Mouse (Mus musculus) stomach, postnatal 0 days (tissue): ENCODE data around the gene Abcd4. TPM values are rescaled to one million over a fixed set of nuclear protein-coding genes. Genes with fewer than 3 reads are reported as not detected.
A peak's percentile ranks its signal among the peaks of the same experiment; 100 is the strongest.

Source experiments
- ATAC-seq: fragments of 200-750 bp; cut with Nextera tagmentation; 2 replicates; pipeline ENCODE4 v1.8.0; 2017; ENCODE audit not compliant: low FRiP score, low TSS enrichment
- DNase-seq: peaks from one replicate; pipeline ENCODE4 v3.0.0-alpha.2; 2016; ENCODE audit warnings: low spot score
- H3K27ac ChIP-seq: fragments of 300-500 bp; sonication (generic); replicated peaks from 2 replicates; pipeline ENCODE4 v1.5.1; 2014; ENCODE audit warnings: mild to moderate bottlenecking, control low read depth
- H3K27me3 ChIP-seq: fragments of 300-500 bp; sonication (generic); 2 replicates; pipeline ENCODE4 v1.6.1; 2014; ENCODE audit warnings: low read length; ENCODE audit not compliant: control insufficient read depth, insufficient read depth
- H3K36me3 ChIP-seq: fragments of 300-500 bp; sonication (generic); 2 replicates; pipeline ENCODE4 v1.6.1; 2014; ENCODE audit warnings: low read length, mixed read lengths; ENCODE audit not compliant: control insufficient read depth, insufficient read depth
- H3K4me1 ChIP-seq: fragments of 300-500 bp; sonication (generic); replicated peaks from 2 replicates; pipeline ENCODE4 v1.6.1; 2014; ENCODE audit warnings: antibody characterized with exemption; ENCODE audit not compliant: control insufficient read depth, insufficient read depth
- H3K4me2 ChIP-seq: fragments of 300-500 bp; sonication (generic); replicated peaks from 2 replicates; pipeline ENCODE4 v1.6.1; 2014; ENCODE audit warnings: low read depth, mild to moderate bottlenecking, control low read depth, moderate library complexity
- H3K4me3 ChIP-seq: fragments of 300-500 bp; sonication (generic); 2 replicates; pipeline ENCODE4 v1.5.1; 2014; ENCODE audit warnings: low read depth, low read length, control low read depth
- H3K9ac ChIP-seq: fragments of 300-500 bp; sonication (generic); 2 replicates; pipeline ENCODE4 v1.6.1; 2014; ENCODE audit warnings: mild to moderate bottlenecking, low read length, control low read depth, mixed read lengths
- H3K9me3 ChIP-seq: fragments of 300-500 bp; sonication (generic); 2 replicates; pipeline ENCODE4 v1.6.1; 2016; ENCODE audit warnings: low read length; ENCODE audit not compliant: control insufficient read depth
- CTCF ChIP-seq: IDR thresholded peaks from 2 replicates; pipeline ENCODE4 v1.5.1; 2016; ENCODE audit warnings: antibody characterized with exemption, low read depth, mild to moderate bottlenecking, moderate library complexity
- EP300 ChIP-seq: optimal IDR thresholded peaks from 2 replicates; pipeline ENCODE3; 2016; ENCODE audit warnings: antibody characterized with exemption
- WGBS: fragments of 180-500 bp; shearing (Covaris S2); extraction: QIAGEN DNeasy Blood & Tissue Kit; methylation state at CpG from one replicate; pipeline ENCODE4 v1.1.7; 2014; 5-methylcytosine and 5-hydroxymethylcytosine counted together
- polyA plus RNA-seq: library from polyadenylated mRNA; unstranded; fragments of >200 nt; fragmentation: Nextera tagmentation; extraction: Ambion mirVana; gene quantifications from 2 replicates; pipeline ENCODE4 v1.2.1, GENCODE M21; 2015

The Abcd4 gene
- polyA plus RNA-seq, 1 experiment from 2014 or later = 6.0 TPM

DNA sequence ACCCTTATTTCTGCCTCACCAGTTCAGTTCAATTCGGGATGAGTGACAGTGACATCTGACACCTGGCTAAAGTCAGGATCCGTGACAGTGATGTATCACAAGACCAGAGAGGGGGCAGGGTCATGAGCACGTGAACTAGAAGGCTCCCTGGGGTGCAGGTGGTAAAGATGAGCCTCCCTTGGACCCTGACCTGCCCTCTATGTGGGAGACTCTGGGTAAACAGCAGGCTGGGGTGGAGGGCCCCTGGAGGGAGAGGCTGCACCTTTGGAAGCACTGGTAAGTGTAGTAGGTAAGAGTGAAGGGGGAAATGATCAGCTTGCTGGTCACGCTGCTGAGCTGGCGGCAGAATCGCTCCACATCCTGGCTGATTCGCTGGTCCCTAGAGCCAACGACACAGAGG is 4.7 kb downstream of the Abcd4 start:
- Histone ChIP-seq H3K9me3 (no peaks in the 10 kb centered on the region), H3K4me3 (no peak overlapping the region), H3K36me3 (no peaks in the 10 kb centered on the region), H3K4me2 (no peak overlapping the region), H3K27ac (no peak overlapping the region), H3K27me3 (no peaks in the 10 kb centered on the region), H3K4me1 (no peaks in the 10 kb centered on the region), H3K9ac (no peak overlapping the region)
- ATAC-seq (no peak), DNase-seq (no peak)
- TF ChIP-seq CTCF = no peak
- no peak for TF ChIP-seq EP300
- WGBS = 58% methylated on average over 8 of the region's 8 CpGs

DNA sequence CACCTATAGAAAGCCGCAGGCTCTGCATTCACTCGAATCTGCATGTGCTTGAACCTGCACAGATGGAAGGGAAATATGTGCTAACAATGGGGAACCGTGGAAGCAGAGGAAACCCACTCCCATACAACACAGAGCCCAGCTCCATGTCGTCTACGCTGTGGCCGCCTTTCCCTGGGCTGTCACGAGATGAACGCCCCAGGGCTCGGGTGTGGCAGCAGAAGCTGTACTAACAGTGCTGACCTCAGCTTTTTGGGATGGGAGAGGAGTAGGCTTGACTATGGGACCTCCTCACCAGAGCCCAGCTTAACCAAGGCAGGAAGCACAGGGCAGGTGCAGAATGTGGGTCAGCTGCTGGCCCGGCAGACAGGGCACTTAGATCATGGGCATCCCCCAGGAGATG is 5.5 kb downstream of the Abcd4 start:
- Histone ChIP-seq H3K27ac (no peak overlapping the region), H3K9ac (no peak overlapping the region), H3K9me3 (no peaks in the 10 kb centered on the region), H3K27me3 (no peaks in the 10 kb centered on the region), H3K36me3 (no peaks in the 10 kb centered on the region), H3K4me3 (no peak overlapping the region), H3K4me2 (no peak overlapping the region), H3K4me1 (no peaks in the 10 kb centered on the region)
- WGBS = 85% methylated on average over 10 of the region's 10 CpGs
- no peak for ATAC-seq
- TF ChIP-seq CTCF (no peak), EP300 (no peak)
- DNase-seq = no peak

DNA sequence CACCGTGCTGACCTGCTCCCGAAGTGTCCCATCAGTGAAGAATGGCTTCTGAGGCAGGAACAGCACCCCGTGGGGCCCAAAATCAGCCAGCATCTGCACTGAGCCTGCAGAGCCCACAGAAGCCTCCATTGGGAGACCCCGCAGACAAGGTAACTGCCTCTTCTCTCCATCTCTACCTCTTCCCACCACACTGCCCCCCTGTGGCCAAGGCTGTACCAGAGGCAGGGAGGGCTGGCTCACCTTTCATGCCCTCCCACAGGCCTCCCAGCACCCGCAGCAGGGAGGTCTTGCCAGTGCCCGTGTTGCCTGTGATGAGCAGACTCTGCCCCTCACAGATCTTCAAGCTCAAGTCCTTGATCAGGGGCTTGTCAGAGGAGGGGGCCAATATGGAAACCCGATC is 11.4 kb downstream of the Abcd4 start:
- Histone ChIP-seq H3K9ac (no peak overlapping the region), H3K27me3 (no peaks in the 10 kb centered on the region), H3K4me2 (no peak overlapping the region), H3K4me3 (no peak overlapping the region), H3K36me3 (no peaks in the 10 kb centered on the region; the same call in 1 of the 2 replicates), H3K27ac (no peak overlapping the region), H3K4me1 (no peaks in the 10 kb centered on the region), H3K9me3 (no peaks in the 10 kb centered on the region)
- DNase-seq (peak; percentile 32), ATAC-seq (no peak)
- TF ChIP-seq EP300 = no peak
- peak; percentile 59 for TF ChIP-seq CTCF
- 85% methylated on average over 7 of the region's 7 CpGs for WGBS

DNA sequence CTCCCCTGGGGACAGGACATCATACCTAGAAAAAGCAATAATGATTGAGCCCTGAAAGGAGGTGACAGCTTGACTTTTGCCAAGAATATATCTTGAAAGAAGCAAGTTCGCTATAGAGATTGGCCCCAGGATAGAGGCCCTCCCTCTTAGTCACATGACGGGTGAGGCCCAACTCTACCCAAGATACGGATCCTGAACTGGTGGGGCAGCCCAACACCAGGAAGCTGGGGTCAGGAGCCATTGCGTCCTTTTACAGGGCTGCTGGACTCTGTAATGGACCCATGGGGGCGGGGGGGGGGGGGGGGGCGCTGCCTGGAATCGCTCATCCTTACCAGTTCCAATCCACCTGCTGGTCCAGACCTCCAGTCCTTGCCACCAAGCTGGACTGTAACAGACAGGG is 13.2 kb downstream of the Abcd4 start:
- H3K27ac ChIP-seq = no peak overlapping the region
- no peak overlapping the region for H3K4me2 ChIP-seq
- H3K27me3 ChIP-seq = no peaks in the 10 kb centered on the region
- no peaks in the 10 kb centered on the region; the same call in 1 of the 2 replicates for H3K36me3 ChIP-seq
- TF ChIP-seq EP300 = no peak
- TF ChIP-seq CTCF = no peak
- WGBS = 76% methylated on average over 6 of the region's 7 CpGs
- H3K4me1 ChIP-seq = no peaks in the 10 kb centered on the region
- H3K4me3 ChIP-seq = no peak overlapping the region
- H3K9me3 ChIP-seq = no peaks in the 10 kb centered on the region
- H3K9ac ChIP-seq = no peak overlapping the region
- DNase-seq (no peak), ATAC-seq (no peak)

DNA sequence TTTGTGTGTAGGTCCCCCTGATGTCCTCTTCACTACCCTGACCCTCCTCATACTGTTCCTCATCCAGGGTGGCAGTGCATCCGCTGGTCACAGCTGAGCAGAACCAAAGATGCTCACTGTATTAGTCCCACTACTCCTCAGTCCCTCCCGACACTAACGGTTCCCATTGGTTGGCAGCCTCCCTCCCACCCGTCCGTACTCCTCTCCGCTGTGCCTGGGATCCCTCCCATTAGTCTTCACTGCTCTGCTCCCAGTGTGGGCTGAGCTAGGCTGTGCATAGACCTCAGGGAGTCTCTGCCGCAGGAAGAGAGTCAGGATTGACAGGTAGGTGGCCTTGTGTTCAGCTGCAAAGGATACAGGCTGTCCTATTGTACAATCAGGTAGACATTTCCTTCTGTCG is 18.9 kb downstream of the Abcd4 start:
- ATAC-seq (no peak), DNase-seq (no peak)
- Histone ChIP-seq H3K9me3 (no peaks in the 10 kb centered on the region), H3K4me2 (no peak overlapping the region), H3K4me3 (no peak overlapping the region), H3K27me3 (no peaks in the 10 kb centered on the region), H3K27ac (no peak overlapping the region), H3K36me3 (no peaks in the 10 kb centered on the region; the same call in 1 of the 2 replicates), H3K9ac (no peak overlapping the region), H3K4me1 (no peaks in the 10 kb centered on the region)
- TF ChIP-seq EP300 (no peak), CTCF (no peak)
- 19% methylated on average over 8 of the region's 8 CpGs for WGBS

DNA sequence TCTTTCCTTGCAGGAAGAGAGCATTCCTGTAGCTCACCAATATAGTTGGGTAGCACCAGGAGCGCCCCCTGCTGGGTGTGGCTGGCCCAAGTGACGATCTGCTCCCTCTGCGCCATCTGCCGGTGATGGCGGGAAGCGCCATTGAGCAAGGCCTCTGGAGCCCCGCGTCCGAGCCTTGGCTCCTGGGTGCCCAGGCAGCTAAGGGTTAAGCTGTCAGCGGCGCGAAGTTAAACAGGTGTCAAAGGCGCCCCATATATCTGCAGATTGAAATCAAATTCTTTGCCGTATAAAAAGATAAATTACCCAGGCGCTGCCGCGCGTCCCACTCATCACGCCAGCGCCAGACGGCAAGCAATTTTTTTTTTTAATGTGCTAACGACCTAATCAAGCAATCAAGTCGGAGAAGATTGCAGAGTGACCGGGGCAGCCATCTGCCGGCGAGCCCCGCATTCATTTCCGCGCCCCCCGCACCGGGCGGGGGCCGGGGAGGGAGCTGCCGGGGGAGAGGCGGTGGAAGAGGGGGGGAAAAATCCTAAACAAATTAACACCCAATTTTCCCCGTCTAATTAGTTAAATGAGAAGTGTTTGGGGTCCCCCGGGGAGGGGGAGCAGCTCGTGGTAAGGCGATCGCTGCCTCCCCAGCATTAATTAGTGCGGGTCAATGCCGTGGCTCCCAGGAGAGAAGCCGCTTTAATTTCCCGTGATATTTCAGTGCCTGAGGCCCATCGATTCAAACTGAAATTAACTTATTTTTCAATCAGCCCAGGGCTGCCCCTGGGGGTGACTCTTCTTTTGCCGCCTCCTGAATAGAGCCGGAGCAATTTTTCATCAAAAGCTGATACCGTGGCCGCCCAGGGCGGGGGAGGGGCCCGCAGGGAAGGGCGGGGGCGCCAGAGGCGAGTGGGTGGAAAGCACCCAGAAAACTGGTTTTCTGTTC is 27.1 kb downstream of the Abcd4 start:
- Histone ChIP-seq H3K27ac (no peak overlapping the region), H3K9ac (peak overlapping the region; percentile 64), H3K4me2 (peak overlapping the region; percentile 98), H3K4me3 (peak overlapping the region; percentile 59), H3K9me3 (no peaks in the 10 kb centered on the region), H3K36me3 (no peaks in the 10 kb centered on the region), H3K4me1 (no peaks in the 10 kb centered on the region), H3K27me3 (no peaks in the 10 kb centered on the region)
- peak; percentile 70 for ATAC-seq
- WGBS = 2% methylated on average over 53 of the region's 54 CpGs
- peak; percentile 93 for DNase-seq
- TF ChIP-seq CTCF (peak; percentile 100), EP300 (no peak)
